Mouse (Mus musculus) adrenal gland, adult 2 months (tissue): ENCODE data around the gene Nkd2. TPM values are rescaled to one million over a fixed set of nuclear protein-coding genes. Genes with fewer than 3 reads are reported as not detected.

ENCODE experiments used
- DNase-seq: peaks from one replicate; pipeline ENCODE4 v3.0.0; 2021
- long read RNA-seq: library from polyadenylated mRNA; stranded (forward); transcript quantifications from one replicate; pipeline ENCODE4 v2.0.0, GENCODE M21; 2021
- polyA plus RNA-seq: library from polyadenylated mRNA; depleted of rRNA; stranded (reverse); fragments of >200 nt; gene quantifications from 2 replicates; pipeline ENCODE4 v1.2.3, GENCODE M21; 2012; rRNA removed
- total RNA-seq, 2 experiments: library from RNA; stranded (reverse); gene quantifications; 2 replicates each; pipeline ENCODE4 v1.2.3; 2021

Gene Nkd2
- 1 to 10 TPM; 1.4 to 2.8 TPM for total RNA-seq
- polyA plus RNA-seq = 1.8 and 3.7 TPM in 2 replicates
- long read RNA-seq, full-length matches to known transcripts = 2 of 2 reads
- long read RNA-seq, partial matches to known transcripts = 0 of 2 reads
- long read RNA-seq, other reads (novel, unspliced or antisense) = 0 of 2 reads

- peak; percentile 90 for DNase-seq
Observed at GRCm38 (mm10) chr13:73847465-73847836, at the start of gene Nkd2. Gene Nkd2 (minus strand): TSS chr13:73847631.

- peak; percentile 17 for DNase-seq
Observed at GRCm38 (mm10) chr13:73892493-73893178, 45.2 kb upstream of the Nkd2 start.

- DNase-seq = peak; percentile 19
Observed at GRCm38 (mm10) chr13:73887415-73887874, 40.0 kb upstream of the Nkd2 start.

GRCm38 (mm10) chr13:73886601-73887000, 39.2 kb upstream of the Nkd2 start:
- no peak for DNase-seq

GRCm38 (mm10) chr13:73886066-73886465, 38.6 kb upstream of the Nkd2 start:
- peak; percentile 41 for DNase-seq

GRCm38 (mm10) chr13:73885656-73886055, 38.2 kb upstream of the Nkd2 start:
- no peak for DNase-seq

- peak; percentile 42 for DNase-seq
Observed at GRCm38 (mm10) chr13:73881347-73881746, 33.9 kb upstream of the Nkd2 start.

- DNase-seq = peak; percentile 43
Observed at GRCm38 (mm10) chr13:73879824-73880223, 32.4 kb upstream of the Nkd2 start.

GRCm38 (mm10) chr13:73872159-73872558, 24.7 kb upstream of the Nkd2 start:
- DNase-seq = no peak

- DNase-seq = peak; percentile 33
Observed at GRCm38 (mm10) chr13:73846589-73847464, 604 bp downstream of the Nkd2 start.

GRCm38 (mm10) chr13:73842696-73843095, 4.7 kb downstream of the Nkd2 start:
- no peak for DNase-seq

- DNase-seq = no peak
Observed at GRCm38 (mm10) chr13:73839740-73840139, 7.7 kb downstream of the Nkd2 start.

GRCm38 (mm10) chr13:73839137-73839548, 8.3 kb downstream of the Nkd2 start:
- DNase-seq = no peak

GRCm38 (mm10) chr13:73837708-73838107, 9.7 kb downstream of the Nkd2 start:
- DNase-seq = no peak

GRCm38 (mm10) chr13:73836491-73836890, 10.9 kb downstream of the Nkd2 start:
- no peak for DNase-seq

GRCm38 (mm10) chr13:73835791-73836190, 11.6 kb downstream of the Nkd2 start:
- peak; percentile 15 for DNase-seq

- DNase-seq = no peak
Observed at GRCm38 (mm10) chr13:73833809-73834208, 13.6 kb downstream of the Nkd2 start.

- peak; percentile 47 for DNase-seq
Observed at GRCm38 (mm10) chr13:73831486-73831885, 15.9 kb downstream of the Nkd2 start.

- no peak for DNase-seq
Observed at GRCm38 (mm10) chr13:73827243-73827642, 20.2 kb downstream of the Nkd2 start.

GRCm38 (mm10) chr13:73823711-73824110, 23.7 kb downstream of the Nkd2 start:
- DNase-seq = no peak

GRCm38 (mm10) chr13:73822187-73822800, 25.1 kb downstream of the Nkd2 start:
- peak; percentile 72 for DNase-seq

GRCm38 (mm10) chr13:73821251-73821650, 26.2 kb downstream of the Nkd2 start:
- DNase-seq = no peak
